Mouse (Mus musculus): ENCODE results near the gene 9530068E07Rik. TPM values are rescaled to one million over a fixed set of nuclear protein-coding genes. Genes with fewer than 3 reads are reported as not detected.
A peak's percentile ranks its signal among the peaks of the same experiment; 100 is the strongest.

9530068E07Rik gene
- polyA plus RNA-seq, 1 experiment from 2014 or later: 193 TPM

- WGBS: 89% methylated on average over 4 of the region's 4 CpGs
- peak overlapping the region; percentile 95 for H3K4me3 ChIP-seq
- H3K9ac ChIP-seq: peak overlapping the region; percentile 92; the same call in 1 of the 2 replicates
- no peaks in the 10 kb centered on the region for H3K27me3 ChIP-seq
- H3K4me2 ChIP-seq (replicated peaks): peak overlapping the region; percentile 71
- 0 out of 2 replicates have a peak overlapping the region, but pooled peaks have one; percentile 93 for H3K27ac ChIP-seq
- no peak for ATAC-seq (ENCODE audit: insufficient number of reproducible peaks, insufficient read depth, low FRiP score, low TSS enrichment)
- peaks cover 23% of the 10 kb centered on the region for H3K4me1 ChIP-seq
- no peaks in the 10 kb centered on the region for H3K9me3 ChIP-seq
- H3K36me3 ChIP-seq: no peaks in the 10 kb centered on the region
Observed at GRCm38 (mm10) chr11:52397385-52397987, 1.3 kb downstream of the 9530068E07Rik start.

GRCm38 (mm10) chr11:52401476-52401875 is 5.2 kb downstream of the 9530068E07Rik start:
- H3K36me3 ChIP-seq: peaks cover 29% of the 10 kb centered on the region
- H3K27ac ChIP-seq: no peak overlapping the region
- peaks cover 23% of the 10 kb centered on the region for H3K4me1 ChIP-seq
- 59% methylated on average over 2 of the region's 2 CpGs for WGBS
- no peak overlapping the region for H3K4me2 ChIP-seq (replicated peaks)
- no peaks in the 10 kb centered on the region for H3K9me3 ChIP-seq
- no peak overlapping the region for H3K9ac ChIP-seq
- no peaks in the 10 kb centered on the region for H3K27me3 ChIP-seq
- ATAC-seq (ENCODE audit: insufficient number of reproducible peaks, insufficient read depth, low FRiP score, low TSS enrichment): no peak
- H3K4me3 ChIP-seq: no peak overlapping the region

DNA sequence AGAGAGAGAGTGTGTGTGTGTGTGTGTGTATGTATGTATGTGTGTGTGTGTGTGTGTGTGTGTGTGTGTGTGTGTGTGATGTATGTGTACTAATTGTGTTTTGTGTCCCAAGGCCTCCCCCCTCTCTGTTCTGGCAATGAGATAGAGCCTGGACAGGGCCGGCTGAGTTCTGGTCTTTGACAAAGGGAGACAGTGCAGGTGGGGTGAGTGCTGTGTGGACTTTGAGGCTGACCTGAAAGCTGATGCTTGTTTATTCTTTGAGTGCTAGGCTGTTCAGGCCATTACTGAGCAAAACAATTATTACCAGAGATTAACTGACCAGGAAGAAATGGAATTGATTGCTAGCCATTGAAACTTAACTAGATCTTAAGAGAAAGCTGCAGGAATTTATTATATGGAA is 6.3 kb downstream of the 9530068E07Rik start:
- Histone ChIP-seq H3K27ac (no peak overlapping the region), H3K4me2 (replicated peaks) (no peak overlapping the region), H3K9ac (no peak overlapping the region), H3K27me3 (no peaks in the 10 kb centered on the region), H3K36me3 (peaks cover 40% of the 10 kb centered on the region), H3K4me3 (no peak overlapping the region), H3K9me3 (no peaks in the 10 kb centered on the region), H3K4me1 (peaks cover 16% of the 10 kb centered on the region)
- 56% methylated on average over 1 of the region's 1 CpGs for WGBS
- ATAC-seq (ENCODE audit: insufficient number of reproducible peaks, insufficient read depth, low FRiP score, low TSS enrichment): no peak

GRCm38 (mm10) chr11:52404209-52404608 is 8.0 kb downstream of the 9530068E07Rik start:
- Histone ChIP-seq H3K27ac (no peak overlapping the region), H3K36me3 (peaks cover 56% of the 10 kb centered on the region), H3K4me3 (no peak overlapping the region), H3K4me2 (replicated peaks) (no peak overlapping the region), H3K9ac (no peak overlapping the region), H3K4me1 (peaks cover 12% of the 10 kb centered on the region), H3K27me3 (no peaks in the 10 kb centered on the region), H3K9me3 (no peaks in the 10 kb centered on the region)
- WGBS: 85% methylated on average over 5 of the region's 5 CpGs
- ATAC-seq (ENCODE audit: insufficient number of reproducible peaks, insufficient read depth, low FRiP score, low TSS enrichment): no peak

DNA sequence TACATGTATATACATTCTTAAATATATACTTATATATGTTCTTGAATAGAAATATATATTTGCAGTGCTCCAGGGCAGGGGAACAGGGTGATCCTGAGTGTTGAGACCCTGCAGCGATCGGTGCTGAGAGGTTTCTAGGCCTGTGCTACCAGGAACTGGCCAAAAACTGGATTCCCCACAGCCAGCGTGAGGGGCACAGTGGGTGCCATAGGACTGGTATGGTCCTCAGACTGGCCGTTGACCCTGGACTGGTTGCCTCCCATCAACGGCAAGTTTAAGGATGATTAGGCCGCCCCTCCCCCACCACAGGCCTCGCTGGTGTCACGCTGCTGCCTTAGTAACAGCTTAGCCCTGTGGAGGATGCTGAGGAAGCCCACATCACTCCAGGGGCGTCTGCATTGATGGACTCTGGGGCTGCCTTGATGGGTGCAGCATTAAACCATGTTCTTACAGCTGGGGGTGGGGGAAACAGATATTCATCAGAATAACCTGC is 9.0 kb downstream of the 9530068E07Rik start:
- H3K4me1 ChIP-seq: peaks cover 8% of the 10 kb centered on the region
- H3K9me3 ChIP-seq: no peaks in the 10 kb centered on the region
- no peaks in the 10 kb centered on the region for H3K27me3 ChIP-seq
- H3K4me2 ChIP-seq (replicated peaks): no peak overlapping the region
- ATAC-seq (ENCODE audit: insufficient number of reproducible peaks, insufficient read depth, low FRiP score, low TSS enrichment): peak; percentile 50; the same call in 1 of the 2 replicates
- H3K9ac ChIP-seq: no peak overlapping the region
- 78% methylated on average over 9 of the region's 9 CpGs for WGBS
- H3K4me3 ChIP-seq: no peak overlapping the region
- no peak overlapping the region for H3K27ac ChIP-seq
- peaks cover 56% of the 10 kb centered on the region for H3K36me3 ChIP-seq

- H3K27me3 ChIP-seq: no peaks in the 10 kb centered on the region
- H3K4me1 ChIP-seq: no peaks in the 10 kb centered on the region
- WGBS: 55% methylated on average over 5 of the region's 5 CpGs
- H3K36me3 ChIP-seq: peaks cover 42% of the 10 kb centered on the region
- H3K9ac ChIP-seq: no peak overlapping the region
- H3K9me3 ChIP-seq: no peaks in the 10 kb centered on the region
- H3K4me3 ChIP-seq: no peak overlapping the region
- no peak overlapping the region for H3K4me2 ChIP-seq (replicated peaks)
- ATAC-seq (ENCODE audit: insufficient number of reproducible peaks, insufficient read depth, low FRiP score, low TSS enrichment): no peak
- H3K27ac ChIP-seq: no peak overlapping the region
Observed at GRCm38 (mm10) chr11:52409316-52409715, 13.1 kb downstream of the 9530068E07Rik start.

DNA sequence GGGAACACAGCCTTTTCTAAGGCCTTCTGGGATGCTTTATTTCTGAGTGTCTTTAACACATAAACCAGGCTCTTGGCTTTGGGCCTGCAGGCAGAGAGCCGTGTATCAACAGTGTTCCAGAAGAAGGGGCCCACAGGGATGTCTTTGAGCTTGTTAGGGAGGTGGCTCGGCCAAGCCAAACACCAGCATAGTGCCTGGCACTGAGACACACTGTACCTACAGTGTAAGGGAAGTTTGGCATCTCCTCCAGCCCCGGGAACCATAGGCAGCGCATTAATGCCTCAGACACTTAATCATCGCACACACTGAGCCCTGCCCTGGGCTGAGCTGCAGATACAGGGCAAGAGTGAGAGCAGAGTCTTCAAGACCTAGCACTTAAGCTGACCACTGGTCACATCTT is 22.1 kb downstream of the 9530068E07Rik start:
- Histone ChIP-seq H3K4me1 (no peaks in the 10 kb centered on the region), H3K9me3 (no peaks in the 10 kb centered on the region), H3K27me3 (no peaks in the 10 kb centered on the region), H3K4me2 (replicated peaks) (no peak overlapping the region), H3K36me3 (no peaks in the 10 kb centered on the region), H3K27ac (no peak overlapping the region), H3K9ac (no peak overlapping the region), H3K4me3 (no peak overlapping the region)
- ATAC-seq (ENCODE audit: insufficient number of reproducible peaks, insufficient read depth, low FRiP score, low TSS enrichment): no peak
- 84% methylated on average over 5 of the region's 5 CpGs for WGBS

GRCm38 (mm10) chr11:52419246-52419645 is 23.0 kb downstream of the 9530068E07Rik start:
- no peak for ATAC-seq (ENCODE audit: insufficient number of reproducible peaks, insufficient read depth, low FRiP score, low TSS enrichment)
- H3K27ac ChIP-seq: no peak overlapping the region
- 40% methylated on average over 5 of the region's 5 CpGs for WGBS
- no peaks in the 10 kb centered on the region for H3K36me3 ChIP-seq
- no peaks in the 10 kb centered on the region for H3K4me1 ChIP-seq
- H3K27me3 ChIP-seq: no peaks in the 10 kb centered on the region
- no peak overlapping the region for H3K9ac ChIP-seq
- H3K4me2 ChIP-seq (replicated peaks): no peak overlapping the region
- no peak overlapping the region for H3K4me3 ChIP-seq
- H3K9me3 ChIP-seq: no peaks in the 10 kb centered on the region

DNA sequence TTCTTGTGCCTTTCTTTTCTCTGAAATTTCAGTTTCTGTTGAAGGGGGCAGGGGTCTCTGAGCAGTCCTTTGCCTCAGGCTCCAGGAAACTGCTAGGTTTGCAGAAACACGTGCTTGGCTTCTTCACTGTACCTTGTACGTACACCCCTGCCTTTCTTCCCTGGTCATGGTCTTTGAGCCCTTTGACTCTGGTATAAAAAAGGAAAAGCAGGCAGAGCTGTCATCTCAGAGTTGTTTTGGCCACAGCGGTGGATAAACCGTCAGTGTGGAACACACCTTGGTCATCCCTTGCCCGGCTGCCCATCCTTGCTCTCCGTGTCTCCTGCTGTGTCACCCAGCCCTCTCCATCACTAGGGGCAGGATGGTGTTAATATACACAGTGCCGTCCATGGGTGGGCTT is 23.6 kb downstream of the 9530068E07Rik start:
- Histone ChIP-seq H3K27me3 (no peaks in the 10 kb centered on the region), H3K36me3 (no peaks in the 10 kb centered on the region), H3K27ac (no peak overlapping the region), H3K4me1 (no peaks in the 10 kb centered on the region), H3K4me2 (replicated peaks) (no peak overlapping the region), H3K9ac (no peak overlapping the region), H3K9me3 (no peaks in the 10 kb centered on the region), H3K4me3 (no peak overlapping the region)
- WGBS: 75% methylated on average over 7 of the region's 7 CpGs
- no peak for ATAC-seq (ENCODE audit: insufficient number of reproducible peaks, insufficient read depth, low FRiP score, low TSS enrichment)

DNA sequence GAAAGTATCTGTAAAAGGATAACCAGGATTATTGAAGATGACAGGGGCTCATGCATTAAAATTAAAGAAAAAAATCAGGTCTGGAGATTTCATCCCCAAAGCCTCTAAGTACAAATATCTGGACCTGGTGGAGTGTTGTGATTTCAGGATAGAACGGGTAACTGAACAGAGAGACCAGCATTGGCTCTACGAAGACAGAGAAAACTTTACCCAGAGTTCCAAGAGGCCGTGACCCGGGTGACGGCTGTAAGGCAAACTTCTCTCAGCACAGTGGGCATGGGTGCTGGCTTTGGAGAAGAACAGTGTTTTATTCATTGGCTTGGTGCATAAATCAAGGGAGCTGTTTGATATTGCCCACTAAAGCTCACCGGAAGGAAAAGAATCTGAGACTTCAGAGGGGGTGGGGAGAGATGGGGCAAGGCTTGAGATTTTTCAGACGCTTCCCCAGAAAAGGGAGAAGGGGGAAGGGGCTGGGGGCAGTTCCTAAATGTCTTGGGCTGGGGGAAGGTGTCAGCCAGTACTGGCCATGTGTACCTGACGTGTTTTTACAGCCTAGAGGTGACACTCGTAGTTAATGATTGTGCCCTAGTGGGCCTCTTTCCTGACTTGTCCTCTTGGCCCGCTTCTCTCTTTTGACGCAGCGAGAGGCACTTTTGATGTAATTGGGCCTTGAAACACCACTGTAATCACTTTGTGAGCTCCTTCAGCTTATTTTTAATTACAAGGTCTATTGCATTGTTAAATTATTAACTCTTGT is 24.2 kb downstream of the 9530068E07Rik start:
- Histone ChIP-seq H3K27ac (no peak overlapping the region), H3K27me3 (no peaks in the 10 kb centered on the region), H3K4me2 (replicated peaks) (no peak overlapping the region), H3K36me3 (no peaks in the 10 kb centered on the region), H3K4me1 (no peaks in the 10 kb centered on the region), H3K4me3 (no peak overlapping the region), H3K9me3 (no peaks in the 10 kb centered on the region), H3K9ac (no peak overlapping the region)
- no peak for ATAC-seq (ENCODE audit: insufficient number of reproducible peaks, insufficient read depth, low FRiP score, low TSS enrichment)
- 63% methylated on average over 12 of the region's 12 CpGs for WGBS

- Histone ChIP-seq H3K4me1 (no peaks in the 10 kb centered on the region), H3K36me3 (no peaks in the 10 kb centered on the region), H3K9ac (no peak overlapping the region), H3K27ac (no peak overlapping the region), H3K4me2 (replicated peaks) (no peak overlapping the region), H3K27me3 (no peaks in the 10 kb centered on the region), H3K9me3 (no peaks in the 10 kb centered on the region), H3K4me3 (no peak overlapping the region)
- 38% methylated on average over 12 of the region's 12 CpGs for WGBS
- ATAC-seq (ENCODE audit: insufficient number of reproducible peaks, insufficient read depth, low FRiP score, low TSS enrichment): no peak
Observed at GRCm38 (mm10) chr11:52421053-52421778, 25.0 kb downstream of the 9530068E07Rik start.
